Mouse (Mus musculus) liver, embryonic 11.5 days (tissue): ENCODE data around the gene Glo1. TPM values are rescaled to one million over a fixed set of nuclear protein-coding genes. Genes with fewer than 3 reads are reported as not detected.
A peak's percentile ranks its signal among the peaks of the same experiment; 100 is the strongest.

ENCODE experiments used
- ATAC-seq: fragments of 200-750 bp; cut with Nextera tagmentation; replicated peaks from 2 replicates; pipeline ENCODE4 v1.8.0; 2017; ENCODE audit warnings: moderate number of reproducible peaks, mild to moderate bottlenecking, moderate TSS enrichment, moderate library complexity; ENCODE audit not compliant: low FRiP score
- DNase-seq: peaks from one replicate; pipeline ENCODE4 v3.0.0-alpha.2; 2017; ENCODE audit warnings: low spot score
- H3K27ac ChIP-seq: fragments of 300-500 bp; sonication (generic); 2 replicates; pipeline ENCODE4 v1.5.1; 2014; ENCODE audit warnings: mild to moderate bottlenecking, low read depth, low read length, control low read depth
- H3K27me3 ChIP-seq: fragments of 300-500 bp; sonication (generic); replicated peaks from 2 replicates; pipeline ENCODE4 v1.6.1; 2014; ENCODE audit warnings: low read length, mixed read lengths; ENCODE audit not compliant: control insufficient read depth, insufficient read depth
- H3K36me3 ChIP-seq: fragments of 300-500 bp; sonication (generic); 2 replicates; pipeline ENCODE4 v1.6.1; 2014; ENCODE audit warnings: mild to moderate bottlenecking, low read length, moderate library complexity, mixed read lengths; ENCODE audit not compliant: control insufficient read depth, insufficient read depth
- H3K4me1 ChIP-seq: fragments of 300-500 bp; sonication (generic); replicated peaks from 2 replicates; pipeline ENCODE4 v1.6.1; 2014; ENCODE audit warnings: low read length, mixed read lengths; ENCODE audit not compliant: control insufficient read depth, insufficient read depth
- H3K4me2 ChIP-seq: fragments of 300-500 bp; sonication (generic); 2 replicates; pipeline ENCODE4 v1.6.1; 2014; ENCODE audit warnings: mild to moderate bottlenecking, control low read depth, moderate library complexity
- H3K4me3 ChIP-seq: fragments of 300-500 bp; sonication (generic); 2 replicates; pipeline ENCODE4 v1.5.1; 2014; ENCODE audit warnings: low read depth, low read length, control low read depth
- H3K9ac ChIP-seq: fragments of 300-500 bp; sonication (generic); 2 replicates; pipeline ENCODE4 v1.6.1; 2014; ENCODE audit warnings: low read depth, low read length, control low read depth
- H3K9me3 ChIP-seq: fragments of 300-500 bp; sonication (generic); 2 replicates; pipeline ENCODE4 v1.6.1; 2016; ENCODE audit warnings: low read length, inconsistent platforms, mixed read lengths; ENCODE audit not compliant: control insufficient read depth
- WGBS: fragments of 180-500 bp; shearing (Covaris S2); extraction: QIAGEN DNeasy Blood & Tissue Kit; methylation state at CpG from one replicate; pipeline ENCODE4 v1.1.7; 2014; 5-methylcytosine and 5-hydroxymethylcytosine counted together
- polyA plus RNA-seq: library from polyadenylated mRNA; unstranded; fragments of >200 nt; fragmentation: Nextera tagmentation; extraction: Ambion mirVana; gene quantifications from 2 replicates; pipeline ENCODE4 v1.2.1, GENCODE M21; 2014

Gene Glo1
- polyA plus RNA-seq, 1 experiment from 2014 or later: 310 TPM

DNA sequence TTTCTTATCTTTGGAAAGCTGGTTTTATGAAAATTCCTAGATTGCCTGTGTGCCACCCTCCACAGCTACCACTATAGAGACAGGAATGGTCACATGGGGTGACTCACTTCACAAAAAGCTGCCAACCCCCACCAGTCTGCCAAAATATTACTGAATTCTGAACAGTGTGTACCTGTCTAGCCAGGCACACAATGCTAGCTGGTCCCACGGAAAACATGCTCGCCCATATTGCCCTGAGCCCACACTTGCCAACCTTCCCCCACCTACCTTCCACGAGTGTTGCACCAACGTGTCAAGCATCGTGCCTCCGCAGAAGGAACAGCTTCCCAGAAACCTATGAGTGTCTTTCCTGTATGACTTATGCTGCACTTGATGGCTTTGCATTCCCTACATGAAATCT lies 45.5 kb downstream of the Glo1 start:
- Histone ChIP-seq H3K4me2 (no peak overlapping the region), H3K36me3 (no peaks in the 10 kb centered on the region), H3K9me3 (no peaks in the 10 kb centered on the region), H3K4me3 (no peak overlapping the region), H3K4me1 (peaks cover 6% of the 10 kb centered on the region; the same call in 1 of the 2 replicates), H3K27me3 (no peaks in the 10 kb centered on the region), H3K9ac (no peak overlapping the region), H3K27ac (no peak overlapping the region)
- DNase-seq (no peak), ATAC-seq (no peak)
- WGBS: 85% methylated on average over 6 of the region's 6 CpGs

DNA sequence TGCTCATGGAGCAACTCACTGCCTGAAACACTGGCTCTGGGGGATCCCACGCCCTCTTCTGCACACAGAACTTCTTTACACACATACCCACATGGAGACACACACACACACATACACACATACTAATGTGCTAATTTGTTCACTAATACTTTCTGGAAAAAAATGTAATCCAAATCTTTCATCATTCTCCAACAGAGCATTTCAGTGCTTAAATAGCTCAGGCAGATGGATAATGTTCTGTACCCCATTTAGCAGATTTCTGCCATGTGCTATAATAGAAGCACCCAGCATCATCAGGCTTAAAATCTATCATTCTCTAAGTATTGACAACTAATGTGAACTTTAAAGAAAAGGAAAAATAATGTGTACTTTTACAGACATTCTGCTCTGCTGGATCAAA lies 45.9 kb downstream of the Glo1 start:
- no peaks in the 10 kb centered on the region for H3K27me3 ChIP-seq
- no peak for ATAC-seq
- no peak overlapping the region for H3K4me2 ChIP-seq
- H3K4me1 ChIP-seq: peaks cover 6% of the 10 kb centered on the region; the same call in 1 of the 2 replicates
- 59% methylated on average over 1 of the region's 1 CpGs for WGBS
- no peaks in the 10 kb centered on the region for H3K9me3 ChIP-seq
- H3K27ac ChIP-seq: no peak overlapping the region
- H3K36me3 ChIP-seq: no peaks in the 10 kb centered on the region
- H3K9ac ChIP-seq: no peak overlapping the region
- H3K4me3 ChIP-seq: no peak overlapping the region
- DNase-seq: no peak

DNA sequence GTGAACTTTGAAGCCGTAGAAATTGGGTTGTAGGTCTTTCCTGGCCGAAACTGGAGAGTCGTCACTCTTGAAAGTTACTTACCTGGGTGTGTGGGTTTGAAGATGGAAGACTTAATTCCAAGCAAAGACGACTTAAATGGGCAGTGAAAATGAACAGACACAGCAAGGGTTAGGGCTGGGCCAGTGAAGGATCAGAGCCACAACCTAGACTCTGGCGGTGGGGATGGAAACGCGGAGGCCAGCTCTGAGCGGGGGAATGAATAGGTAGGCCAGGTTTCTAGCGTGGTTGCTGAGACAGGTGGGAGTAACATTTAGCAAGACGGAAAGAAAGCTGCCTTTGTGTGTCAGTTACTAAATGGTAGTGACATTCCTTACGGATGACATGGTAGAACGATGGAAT lies 49.7 kb downstream of the Glo1 start:
- H3K27me3 ChIP-seq: no peaks in the 10 kb centered on the region
- peak overlapping the region; percentile 88 for H3K4me2 ChIP-seq
- peaks cover 19% of the 10 kb centered on the region for H3K4me1 ChIP-seq
- 53% methylated on average over 12 of the region's 12 CpGs for WGBS
- H3K36me3 ChIP-seq: no peaks in the 10 kb centered on the region
- no peaks in the 10 kb centered on the region for H3K9me3 ChIP-seq
- H3K4me3 ChIP-seq: peak overlapping the region; percentile 80
- H3K9ac ChIP-seq: peak overlapping the region; percentile 69
- DNase-seq: no peak
- H3K27ac ChIP-seq: no peak overlapping the region
- no peak for ATAC-seq

- no peaks in the 10 kb centered on the region for H3K9me3 ChIP-seq
- peak within 1 kb of the TSS; percentile 88 for H3K4me2 ChIP-seq
- peak within 1 kb of the TSS; percentile 69 for H3K9ac ChIP-seq
- DNase-seq (peak; percentile 89), ATAC-seq (peak; percentile 88)
- peaks cover 19% of the 10 kb centered on the region for H3K4me1 ChIP-seq
- WGBS: under 1% methylated on average over 78 of the region's 94 CpGs
- H3K4me3 ChIP-seq: peak within 1 kb of the TSS; percentile 80
- H3K27me3 ChIP-seq: no peaks in the 10 kb centered on the region
- no peaks in the 10 kb centered on the region for H3K36me3 ChIP-seq
- H3K27ac ChIP-seq: peak within 1 kb of the TSS; percentile 79
Observed at GRCm38 (mm10) chr17:30575941-30576773, 50.5 kb downstream of the Glo1 start, which contains the start of gene Btbd9. TSS of gene Btbd9 (minus strand) at chr17:30576488.

DNA sequence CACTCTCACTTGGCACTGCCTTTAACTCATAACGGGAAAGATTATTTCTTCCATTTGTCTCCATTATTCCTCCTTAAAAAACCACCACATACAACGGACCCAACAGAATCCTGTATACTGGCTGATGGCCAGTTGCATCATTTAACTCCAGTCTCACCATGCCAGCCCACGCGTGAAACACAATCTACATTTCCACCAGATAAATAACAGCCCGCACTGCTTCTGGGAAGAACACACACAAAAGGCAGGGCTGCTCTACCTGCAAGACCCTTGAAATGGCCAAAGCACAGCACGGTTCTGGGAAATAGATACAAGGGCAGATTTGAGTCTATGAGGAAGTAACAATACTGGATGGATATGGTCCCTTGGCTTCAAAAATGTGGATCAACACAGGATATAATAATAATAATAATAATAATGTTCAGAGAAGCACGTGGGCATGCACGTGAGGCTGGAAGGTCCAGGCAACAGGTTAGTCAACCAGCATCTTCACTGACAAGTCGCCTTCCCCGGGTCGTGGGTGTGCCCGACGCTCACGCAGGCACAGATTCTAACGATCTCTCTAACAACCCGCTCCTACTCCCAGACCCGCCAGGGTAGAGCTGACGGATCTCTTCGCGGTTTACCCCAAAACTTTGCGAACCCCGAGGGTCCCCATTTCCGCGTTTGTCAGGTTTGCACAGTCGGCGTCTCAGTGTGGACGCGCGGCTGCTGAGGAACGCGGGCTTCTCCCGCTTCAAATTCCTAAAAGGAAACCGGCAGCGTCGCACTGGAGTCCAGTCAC lies 51.4 kb downstream of the Glo1 start:
- peak overlapping the region; percentile 79 for H3K27ac ChIP-seq
- peak overlapping the region; percentile 88 for H3K4me2 ChIP-seq
- H3K9ac ChIP-seq: peak overlapping the region; percentile 69
- no peaks in the 10 kb centered on the region for H3K9me3 ChIP-seq
- DNase-seq (peak; percentile 61), ATAC-seq (peak; percentile 24)
- no peaks in the 10 kb centered on the region for H3K27me3 ChIP-seq
- peak overlapping the region; percentile 80 for H3K4me3 ChIP-seq
- WGBS: 5% methylated on average over 35 of the region's 35 CpGs
- H3K36me3 ChIP-seq: no peaks in the 10 kb centered on the region
- H3K4me1 ChIP-seq: peaks cover 19% of the 10 kb centered on the region

DNA sequence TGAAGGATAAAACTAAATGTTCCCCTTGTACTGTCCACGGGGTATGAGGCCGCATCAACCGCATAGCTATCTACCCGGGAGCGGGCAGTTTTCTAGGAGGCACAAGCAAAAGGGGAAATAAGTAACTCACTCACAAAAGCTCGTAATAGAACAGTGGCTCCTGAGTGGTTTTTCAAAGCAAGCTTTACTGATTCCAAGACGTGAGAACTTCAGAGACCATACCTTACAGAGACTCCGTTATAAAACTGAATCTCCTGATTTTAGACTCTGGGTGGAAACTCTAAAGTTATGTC lies 51.9 kb downstream of the Glo1 start:
- H3K4me2 ChIP-seq: peak overlapping the region; percentile 88
- peak overlapping the region; percentile 80 for H3K4me3 ChIP-seq
- 41% methylated on average over 8 of the region's 8 CpGs for WGBS
- H3K4me1 ChIP-seq: peaks cover 24% of the 10 kb centered on the region
- H3K9ac ChIP-seq: 0 out of 2 replicates have a peak overlapping the region, but pooled peaks have one; percentile 43
- H3K9me3 ChIP-seq: no peaks in the 10 kb centered on the region
- no peaks in the 10 kb centered on the region for H3K36me3 ChIP-seq
- H3K27me3 ChIP-seq: no peaks in the 10 kb centered on the region
- DNase-seq (no peak), ATAC-seq (no peak)
- H3K27ac ChIP-seq: 0 out of 2 replicates have a peak overlapping the region, but pooled peaks have one; percentile 5

DNA sequence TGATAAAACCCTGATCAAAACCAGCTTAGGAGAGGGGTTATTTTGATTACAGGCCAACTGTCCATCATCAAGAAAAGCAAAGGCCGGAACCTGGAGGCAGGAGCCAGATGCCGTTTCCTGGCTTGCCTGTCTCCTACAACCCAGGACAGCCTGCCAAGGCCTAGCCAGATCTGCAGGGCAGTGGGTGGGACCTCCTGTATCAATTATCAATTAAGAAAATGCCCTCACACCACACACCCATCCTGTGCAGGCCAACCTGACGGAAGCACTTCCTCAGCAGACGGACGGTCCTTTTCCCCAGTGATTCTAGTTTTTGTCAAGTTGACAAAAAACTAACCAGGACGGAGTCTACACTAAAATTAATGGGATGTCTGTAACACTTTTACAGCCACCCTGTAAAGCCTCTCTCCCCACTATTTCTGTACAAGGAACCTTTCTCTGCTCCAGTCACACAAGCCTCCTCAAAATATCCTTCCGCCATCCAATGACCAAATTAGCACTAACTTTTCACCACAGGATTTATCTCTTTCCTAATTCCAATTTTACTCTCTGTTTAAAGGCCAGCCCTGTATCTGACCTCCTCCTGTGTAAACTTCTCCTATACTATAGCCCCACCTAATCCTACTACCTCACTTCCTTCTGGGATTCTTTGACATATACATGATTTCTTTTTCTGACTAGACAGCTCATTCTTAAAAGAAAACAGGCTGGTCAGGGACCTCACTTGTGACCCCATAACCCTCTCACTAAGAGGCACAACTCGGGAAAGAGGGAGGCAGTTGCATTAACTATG lies 52.5 kb downstream of the Glo1 start:
- peak overlapping the region; percentile 80; the same call in 1 of the 2 replicates for H3K4me3 ChIP-seq
- H3K36me3 ChIP-seq: no peaks in the 10 kb centered on the region
- peaks cover 24% of the 10 kb centered on the region for H3K4me1 ChIP-seq
- DNase-seq (no peak), ATAC-seq (no peak)
- H3K9me3 ChIP-seq: no peaks in the 10 kb centered on the region
- H3K27ac ChIP-seq: 0 out of 2 replicates have a peak overlapping the region, but pooled peaks have one; percentile 5
- 58% methylated on average over 8 of the region's 8 CpGs for WGBS
- 0 out of 2 replicates have a peak overlapping the region, but pooled peaks have one; percentile 6 for H3K9ac ChIP-seq
- peak overlapping the region; percentile 88 for H3K4me2 ChIP-seq
- no peaks in the 10 kb centered on the region for H3K27me3 ChIP-seq

GRCm38 (mm10) chr17:30570971-30571370 lies 55.7 kb downstream of the Glo1 start:
- ATAC-seq: no peak
- no peak for DNase-seq

More at GRCm38 (mm10) chr17:30570971-30571370, 55.7 kb downstream of the Glo1 start:
- Histone ChIP-seq H3K27ac (no peak overlapping the region), H3K27me3 (no peaks in the 10 kb centered on the region), H3K9me3 (no peaks in the 10 kb centered on the region), H3K9ac (no peak overlapping the region), H3K4me1 (peaks cover 20% of the 10 kb centered on the region), H3K4me2 (no peak overlapping the region), H3K36me3 (no peaks in the 10 kb centered on the region), H3K4me3 (no peak overlapping the region)
- WGBS: 62% methylated on average over 3 of the region's 3 CpGs
